Mouse (Mus musculus) lung, adult 2 months (tissue): ENCODE measurements around the gene Ppp3ca. TPM values are rescaled to one million over a fixed set of nuclear protein-coding genes. Genes with fewer than 3 reads are reported as not detected.

ENCODE experiments used
- DNase-seq: peaks from one replicate; pipeline ENCODE4 v3.0.0; 2022
- H3K4me1 ChIP-seq: fragments of 200-500 bp; 2 replicates; pipeline ENCODE4 v1.6.1; 2011; ENCODE audit warnings: low read length; ENCODE audit not compliant: control insufficient read depth, insufficient read depth
- H3K4me3 ChIP-seq: fragments of 200-500 bp; replicated peaks from 2 replicates; pipeline ENCODE3; 2011; ENCODE audit warnings: low read depth, mild to moderate bottlenecking, control low read depth, low read length; ENCODE audit errors: extremely low read depth
- CTCF ChIP-seq: fragments of 200-500 bp; IDR thresholded peaks from 2 replicates; pipeline ENCODE4 v1.5.1; 2011; ENCODE audit warnings: mild to moderate bottlenecking, low read length, control low read depth; ENCODE audit not compliant: insufficient read depth
- POLR2A ChIP-seq: fragments of 200-500 bp; IDR thresholded peaks from 2 replicates; pipeline ENCODE4 v1.6.1; 2011; ENCODE audit warnings: low read depth, mild to moderate bottlenecking, control low read depth, low read length, borderline replicate concordance; ENCODE audit errors: extremely low read depth
- WGBS: fragments of 180-500 bp; shearing (Covaris S2); methylation state at CpG from one replicate; pipeline ENCODE4 v1.1.7; 2018; 5-methylcytosine and 5-hydroxymethylcytosine counted together
- polyA plus RNA-seq: library from polyadenylated mRNA; depleted of rRNA; stranded (reverse); fragments of >200 nt; gene quantifications from 2 replicates; pipeline ENCODE4 v1.2.3, GENCODE M21; 2012

The Ppp3ca gene
- polyA plus RNA-seq, 1 experiment, result 37.2 TPM

DNA sequence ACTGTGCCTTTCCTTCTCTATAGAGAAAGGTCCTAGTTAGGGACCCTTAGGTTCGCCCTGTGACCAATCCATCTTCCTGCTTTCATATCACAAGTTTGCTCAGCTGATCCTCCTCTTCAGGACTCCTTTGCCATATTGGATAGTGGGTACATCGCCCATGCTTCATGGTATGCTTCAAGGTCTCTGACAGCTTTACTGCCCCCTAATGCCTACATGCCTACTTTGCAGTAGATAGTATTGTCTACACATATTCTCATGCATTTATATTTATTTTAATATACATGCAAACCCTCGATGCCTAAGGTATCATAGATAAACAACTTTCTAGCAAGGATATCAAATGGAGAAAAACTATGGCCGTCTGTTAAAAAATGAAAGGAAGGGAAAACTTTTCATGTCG is 193.2 kb downstream of the Ppp3ca start:
- no peak for DNase-seq
- TF ChIP-seq CTCF (no peak), POLR2A (no peak)
- Histone ChIP-seq H3K4me3 (no peak overlapping the region), H3K4me1 (peaks cover 2% of the 10 kb centered on the region; the same call in 1 of the 2 replicates)
- WGBS, result 81% methylated on average over 5 of the region's 5 CpGs

DNA sequence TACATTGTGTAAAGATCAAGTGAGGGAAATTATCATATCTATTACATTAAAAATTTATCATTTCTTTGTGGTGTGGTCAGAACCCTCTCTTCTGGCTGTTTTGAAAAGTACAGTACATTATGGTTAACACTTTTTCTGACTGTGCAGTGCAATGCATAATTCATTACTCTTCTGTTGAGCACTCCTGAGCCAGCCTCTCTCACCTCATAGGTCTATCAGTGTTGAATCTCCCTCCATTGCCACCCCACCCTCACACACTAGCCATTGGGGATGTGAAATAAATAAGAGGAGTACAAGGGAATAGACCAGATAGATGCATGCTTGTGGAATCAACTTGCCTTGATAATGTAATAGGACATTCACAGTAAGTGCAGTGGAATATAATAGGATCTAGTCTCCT is 194.4 kb downstream of the Ppp3ca start:
- Histone ChIP-seq H3K4me1 (peaks cover 2% of the 10 kb centered on the region; the same call in 1 of the 2 replicates), H3K4me3 (no peak overlapping the region)
- no peak for DNase-seq
- TF ChIP-seq CTCF (no peak), POLR2A (no peak)

DNA sequence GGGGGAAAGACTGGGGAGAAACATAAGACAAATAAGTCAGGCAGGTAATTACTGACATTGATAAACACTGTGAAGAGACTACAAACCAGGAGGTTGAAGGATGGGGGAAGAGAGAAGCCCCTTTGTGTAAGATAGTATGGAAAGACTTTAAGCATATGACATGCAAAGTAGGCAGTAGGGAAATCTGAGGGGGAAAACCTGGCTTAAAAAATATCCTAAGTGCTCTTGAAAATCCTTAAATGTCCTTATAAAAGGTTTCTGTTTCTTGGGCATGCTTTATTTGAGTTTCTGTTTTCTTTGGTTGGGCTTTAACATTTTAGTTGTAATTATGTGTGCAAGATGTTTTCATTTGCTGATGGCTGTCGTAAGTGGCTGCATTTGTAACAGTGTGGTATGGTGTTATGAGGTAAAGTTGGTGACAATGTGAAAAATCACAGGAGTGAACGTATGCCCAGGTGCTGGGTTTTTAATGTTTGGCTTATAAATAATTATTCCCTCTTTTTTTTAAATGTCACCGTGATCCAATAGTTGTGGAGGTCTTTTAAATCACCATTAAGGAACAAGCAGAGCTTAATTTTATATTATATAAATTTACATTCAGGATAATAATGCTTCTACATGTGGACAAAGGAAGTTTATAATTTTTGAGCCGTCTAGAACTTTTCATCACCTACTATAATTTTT is 195.4 kb downstream of the Ppp3ca start:
- no peak for TF ChIP-seq CTCF
- Histone ChIP-seq H3K4me1 (peaks cover 2% of the 10 kb centered on the region; the same call in 1 of the 2 replicates), H3K4me3 (no peak overlapping the region)
- DNase-seq, result no peak
- 72% methylated on average over 4 of the region's 4 CpGs for WGBS

DNA sequence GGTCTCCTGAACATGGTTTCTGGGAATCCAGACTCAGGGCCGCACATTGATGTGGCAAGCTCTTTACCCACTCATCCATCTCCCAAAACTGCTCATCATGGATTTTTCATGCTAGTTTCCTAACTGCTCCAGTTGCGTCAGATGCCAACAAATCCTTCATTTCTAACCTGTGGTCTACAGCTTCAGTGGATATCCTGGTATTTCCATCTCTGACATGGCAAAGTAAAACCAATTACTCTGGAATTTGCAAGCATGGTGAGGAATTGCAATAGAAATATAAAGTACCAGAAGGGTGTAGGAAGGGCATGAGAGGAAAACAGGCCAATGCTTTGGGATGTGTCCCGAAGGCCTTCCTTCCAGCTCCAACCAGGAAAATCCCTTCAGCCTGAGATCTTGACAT is 196.2 kb downstream of the Ppp3ca start:
- WGBS, result 93% methylated on average over 3 of the region's 3 CpGs
- TF ChIP-seq CTCF (no peak), POLR2A (no peak)
- Histone ChIP-seq H3K4me3 (no peak overlapping the region), H3K4me1 (peaks cover 2% of the 10 kb centered on the region; the same call in 1 of the 2 replicates)
- no peak for DNase-seq

DNA sequence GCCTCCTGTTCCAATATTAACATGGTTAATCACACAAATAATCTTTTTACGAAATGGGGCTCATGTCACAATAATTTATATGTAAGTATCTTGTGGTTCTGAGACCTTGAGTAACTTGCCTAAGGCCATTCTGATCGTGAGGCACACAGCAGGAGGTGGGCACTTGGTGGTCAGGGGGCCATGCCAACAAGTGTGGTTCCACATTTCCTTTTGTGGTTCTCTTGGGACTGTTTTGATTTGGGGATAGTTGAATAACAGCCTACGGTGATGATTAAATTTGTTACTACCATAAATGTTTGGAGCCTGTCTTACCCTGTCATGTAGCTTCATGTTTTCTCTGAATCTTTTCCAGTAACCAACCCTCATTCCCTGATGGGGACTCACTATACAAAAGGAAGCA is 196.6 kb downstream of the Ppp3ca start:
- 73% methylated on average over 3 of the region's 3 CpGs for WGBS
- Histone ChIP-seq H3K4me3 (no peak overlapping the region), H3K4me1 (peaks cover 2% of the 10 kb centered on the region; the same call in 1 of the 2 replicates)
- TF ChIP-seq POLR2A (no peak), CTCF (no peak)
- DNase-seq, result no peak

DNA sequence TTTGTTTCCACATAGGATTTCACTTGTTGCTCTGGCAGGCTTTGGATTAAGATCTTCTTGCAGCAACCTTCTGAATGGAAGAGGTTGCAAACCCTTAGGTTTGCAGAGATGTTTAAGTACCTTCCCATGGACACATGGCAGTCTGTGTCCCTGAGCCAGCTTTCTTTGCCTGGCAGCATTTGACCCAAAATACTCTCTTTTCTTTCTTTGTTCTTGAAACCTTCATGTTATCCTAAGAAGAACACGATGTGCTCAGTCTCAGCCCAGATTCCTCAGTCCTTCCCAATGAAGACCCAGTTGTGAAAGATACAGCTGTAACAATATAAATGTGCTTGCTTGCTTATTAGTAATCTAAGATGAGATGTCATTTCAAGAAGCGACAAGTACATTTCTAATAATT is 197.4 kb downstream of the Ppp3ca start:
- 88% methylated on average over 2 of the region's 2 CpGs for WGBS
- Histone ChIP-seq H3K4me1 (peaks cover 2% of the 10 kb centered on the region), H3K4me3 (no peak overlapping the region)
- no peak for DNase-seq
- TF ChIP-seq CTCF (no peak), POLR2A (no peak)

DNA sequence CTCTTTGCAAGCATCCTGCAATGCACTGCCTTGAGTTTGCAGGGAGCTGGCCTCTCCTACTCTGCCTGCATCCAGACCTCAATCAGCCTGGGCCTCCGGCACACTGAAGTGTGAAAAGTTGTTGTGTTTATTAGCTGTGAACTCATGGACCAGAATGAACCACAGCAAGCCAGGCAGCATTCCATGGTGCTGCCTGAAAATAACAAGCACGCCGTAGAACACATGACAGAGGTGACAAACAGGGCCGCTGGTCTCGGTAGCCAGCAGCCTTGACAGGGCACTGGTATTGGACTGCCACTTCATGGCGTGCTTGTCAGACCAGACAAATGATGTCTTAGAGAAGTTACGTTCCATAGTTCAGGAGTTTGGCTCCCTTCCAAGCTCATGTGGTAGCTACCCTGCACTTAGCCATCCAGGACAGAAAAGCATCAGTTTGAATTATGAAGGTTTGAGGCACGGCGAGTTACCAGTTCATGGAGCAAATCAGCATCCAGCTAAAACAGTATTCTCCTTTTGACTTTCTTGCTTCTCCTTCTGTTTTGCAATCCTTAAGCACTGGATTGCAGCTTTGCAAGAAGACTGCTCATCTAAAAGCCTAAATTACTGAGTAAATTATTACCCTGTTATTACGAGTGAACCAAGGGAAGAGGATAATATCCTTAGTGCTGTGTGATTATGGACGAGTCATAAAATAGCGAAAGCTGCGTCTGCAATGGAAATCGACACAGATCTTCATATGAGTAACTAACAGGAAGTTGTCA is 202.0 kb downstream of the Ppp3ca start:
- H3K4me3 ChIP-seq, result no peak overlapping the region
- no peak for DNase-seq
- peaks cover 4% of the 10 kb centered on the region for H3K4me1 ChIP-seq
- WGBS, result 60% methylated on average over 14 of the region's 14 CpGs
- TF ChIP-seq CTCF, result no peak
- TF ChIP-seq POLR2A, result no peak

DNA sequence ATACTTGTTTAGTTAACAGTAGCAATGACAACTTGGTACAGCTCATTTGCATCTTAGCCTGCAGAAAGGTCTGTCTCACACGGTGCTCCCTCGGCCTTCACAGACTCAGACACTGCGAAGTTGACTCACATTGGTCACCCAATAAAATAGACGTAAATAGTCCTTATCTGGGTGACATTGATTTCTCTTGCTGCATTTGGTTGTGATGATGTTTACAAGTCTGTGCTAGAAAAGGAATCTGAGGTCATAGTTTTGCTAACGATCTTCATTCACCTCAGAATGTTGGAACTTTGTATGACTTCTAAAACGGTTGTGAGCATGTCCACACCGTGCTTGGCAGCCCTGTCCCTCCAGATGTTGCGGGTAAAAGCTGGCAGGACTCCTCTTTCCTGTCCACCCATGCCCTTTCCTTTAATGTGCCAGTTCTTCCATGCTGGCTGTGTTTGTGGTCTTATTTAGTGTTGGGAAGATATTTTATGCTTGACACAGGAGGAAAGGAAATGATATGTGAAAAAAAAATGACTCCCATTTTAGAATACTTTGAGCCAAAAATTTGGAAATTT is 202.7 kb downstream of the Ppp3ca start:
- Histone ChIP-seq H3K4me1 (peaks cover 4% of the 10 kb centered on the region), H3K4me3 (no peak overlapping the region)
- WGBS, result 55% methylated on average over 8 of the region's 8 CpGs
- TF ChIP-seq POLR2A, result no peak
- no peak for TF ChIP-seq CTCF
- DNase-seq, result no peak

DNA sequence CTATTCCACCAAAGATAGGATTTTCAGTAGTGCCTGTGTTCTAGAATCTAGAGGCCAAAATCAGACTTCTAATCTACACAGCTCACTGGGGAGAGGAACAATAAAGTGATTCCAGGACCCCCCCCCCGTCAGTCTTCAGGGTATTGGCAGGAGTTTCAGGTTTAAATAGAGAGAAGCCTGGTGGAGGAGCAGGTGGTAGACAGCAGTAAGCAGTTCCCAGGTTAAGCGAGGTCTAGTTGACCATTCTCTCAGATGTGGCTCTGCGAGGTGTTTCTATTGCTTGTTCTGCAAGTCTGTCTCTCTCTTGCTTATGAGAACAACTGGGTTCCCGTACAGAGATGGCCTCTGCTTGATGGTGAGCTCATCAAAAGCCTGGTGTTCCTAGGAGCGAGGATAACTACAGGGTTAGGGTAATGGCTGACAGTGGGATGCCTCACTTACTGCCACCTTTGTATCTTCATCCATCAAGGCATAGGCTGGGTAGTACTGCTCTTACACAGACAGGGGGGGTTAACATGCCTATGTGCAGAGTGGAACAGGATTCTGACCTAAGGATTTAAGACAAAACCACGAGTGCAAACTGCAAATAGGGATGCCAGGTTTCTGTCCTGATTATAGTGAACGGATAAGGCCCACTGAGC is 204.0 kb downstream of the Ppp3ca start:
- no peak overlapping the region for H3K4me3 ChIP-seq
- WGBS, result 93% methylated on average over 7 of the region's 7 CpGs
- TF ChIP-seq CTCF (no peak), POLR2A (no peak)
- no peak for DNase-seq
- peaks cover 4% of the 10 kb centered on the region for H3K4me1 ChIP-seq

DNA sequence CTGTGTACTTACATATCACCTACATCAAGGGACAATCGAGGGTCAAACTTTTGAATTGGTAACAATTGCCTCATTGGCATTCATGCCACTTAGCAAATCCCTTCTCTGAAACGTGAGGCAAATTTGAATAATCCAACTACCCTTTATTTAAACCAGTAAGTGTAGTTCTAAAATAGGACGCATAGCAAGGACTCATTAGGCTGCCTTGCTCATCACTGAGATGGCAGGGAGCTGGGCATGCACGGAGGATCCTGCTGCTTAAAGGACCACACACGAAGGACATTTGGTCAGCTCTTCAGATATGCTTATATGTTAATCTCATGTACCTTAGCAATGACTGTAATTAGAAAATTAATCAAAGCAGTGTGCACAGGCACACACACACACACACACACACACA is 204.6 kb downstream of the Ppp3ca start:
- TF ChIP-seq POLR2A, result no peak
- no peak for TF ChIP-seq CTCF
- 77% methylated on average over 5 of the region's 5 CpGs for WGBS
- no peak for DNase-seq
- Histone ChIP-seq H3K4me3 (no peak overlapping the region), H3K4me1 (peaks cover 4% of the 10 kb centered on the region)
